Mouse (Mus musculus): ENCODE results near the gene Ccm2. TPM values are rescaled to one million over a fixed set of nuclear protein-coding genes. Genes with fewer than 3 reads are reported as not detected.

Ccm2 gene
- polyA plus RNA-seq, 1 experiment from 2014 or later, result 100 TPM

DNA sequence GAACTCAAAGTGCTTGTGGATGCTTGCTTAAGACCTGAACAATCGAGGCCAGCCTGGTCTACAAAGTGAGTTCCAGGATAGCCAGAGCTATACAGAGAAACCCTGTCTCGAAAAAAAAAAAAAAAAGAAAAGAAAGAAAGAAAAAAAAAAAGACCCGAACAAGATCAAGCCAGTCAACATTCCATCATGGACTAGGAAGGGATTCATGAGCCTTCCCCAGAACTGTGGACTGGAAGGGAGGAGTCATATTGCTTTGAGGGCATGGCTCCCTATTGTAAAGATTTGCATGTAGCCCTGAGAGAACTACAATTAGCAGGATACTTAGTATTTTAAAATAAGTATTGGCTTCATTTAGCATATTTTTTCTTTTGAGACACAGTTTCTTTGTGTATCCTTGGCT is 2.0 kb upstream of the Ccm2 start:
- ATAC-seq (ENCODE audit: insufficient number of reproducible peaks, insufficient read depth, low FRiP score, low TSS enrichment, low read depth), result no peak
- Histone ChIP-seq H3K9me3 (no peaks in the 10 kb centered on the region), H3K4me2 (no peak overlapping the region), H3K27ac (no peak overlapping the region), H3K4me3 (replicated peaks) (no peak overlapping the region), H3K4me1 (replicated peaks) (peaks cover 11% of the 10 kb centered on the region), H3K9ac (replicated peaks) (no peak overlapping the region), H3K36me3 (no peaks in the 10 kb centered on the region), H3K27me3 (no peaks in the 10 kb centered on the region)
- 82% methylated on average over 3 of the region's 3 CpGs for WGBS

DNA sequence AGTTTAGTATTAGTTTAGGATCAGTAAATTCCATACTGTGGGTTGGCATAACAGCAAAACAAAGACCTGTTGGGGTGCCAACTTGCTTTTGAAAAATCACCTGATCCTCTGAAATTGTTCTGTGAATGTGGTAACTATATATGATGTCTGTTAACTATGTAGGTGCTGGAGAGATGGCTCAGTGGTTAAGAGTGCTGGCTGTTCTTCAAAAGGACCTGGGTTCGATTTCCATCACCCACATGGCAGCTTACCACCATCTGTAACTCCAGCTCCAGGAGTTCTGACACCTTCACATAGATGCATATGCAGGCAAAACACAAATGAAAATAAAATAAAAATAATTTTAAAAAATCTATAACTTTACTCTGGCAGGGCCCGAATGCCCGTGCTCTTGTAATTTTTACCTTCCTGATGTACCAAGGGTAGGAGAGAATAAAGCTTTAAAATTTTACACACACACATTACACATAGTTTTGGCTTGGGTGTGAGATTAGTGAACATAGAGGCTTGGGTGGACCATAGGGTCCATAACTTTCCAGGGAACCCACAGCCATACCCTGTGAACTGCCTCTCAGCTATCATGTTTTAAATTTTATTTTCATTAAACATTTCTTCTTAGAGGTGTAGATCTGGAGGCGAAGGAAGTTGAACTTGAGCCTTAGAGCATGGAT is 1.4 kb upstream of the Ccm2 start:
- Histone ChIP-seq H3K9me3 (no peaks in the 10 kb centered on the region), H3K27ac (no peak overlapping the region; the same call in 1 of the 2 replicates), H3K36me3 (no peaks in the 10 kb centered on the region), H3K4me3 (replicated peaks) (no peak overlapping the region), H3K4me1 (replicated peaks) (peaks cover 11% of the 10 kb centered on the region), H3K27me3 (no peaks in the 10 kb centered on the region), H3K9ac (replicated peaks) (no peak overlapping the region), H3K4me2 (peak overlapping the region; percentile 77; the same call in 1 of the 2 replicates)
- ATAC-seq (ENCODE audit: insufficient number of reproducible peaks, insufficient read depth, low FRiP score, low TSS enrichment, low read depth), result no peak
- WGBS, result 91% methylated on average over 4 of the region's 4 CpGs

DNA sequence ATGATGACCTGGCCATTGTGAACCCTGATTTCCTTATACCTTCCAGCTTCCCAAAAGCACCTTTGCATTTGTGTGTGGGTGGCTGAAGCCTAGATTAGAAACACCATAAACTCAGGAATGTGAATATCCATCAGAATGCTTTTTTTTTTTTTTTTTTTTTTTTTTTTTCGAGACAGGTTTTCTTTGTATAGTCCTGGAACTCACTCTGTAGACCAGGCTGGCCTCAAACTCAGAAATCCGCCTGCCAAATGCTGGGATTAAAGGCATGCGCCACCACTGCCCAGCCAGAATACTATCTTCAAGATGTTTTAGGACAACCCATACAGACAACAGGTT is 862 bp upstream of the Ccm2 start:
- no peaks in the 10 kb centered on the region for H3K27me3 ChIP-seq
- 20% methylated on average over 3 of the region's 3 CpGs for WGBS
- H3K4me1 ChIP-seq (replicated peaks), result peaks cover 11% of the 10 kb centered on the region
- H3K36me3 ChIP-seq, result peaks cover 2% of the 10 kb centered on the region; the same call in 1 of the 2 replicates
- peak overlapping the region; percentile 88 for H3K4me3 ChIP-seq (replicated peaks)
- H3K27ac ChIP-seq, result peak overlapping the region; percentile 98
- H3K9ac ChIP-seq (replicated peaks), result peak overlapping the region; percentile 89; the same call in 1 of the 2 replicates
- peak overlapping the region; percentile 77 for H3K4me2 ChIP-seq
- peak; percentile 13; the same call in 1 of the 2 replicates for ATAC-seq (ENCODE audit: insufficient number of reproducible peaks, insufficient read depth, low FRiP score, low TSS enrichment, low read depth)
- no peaks in the 10 kb centered on the region for H3K9me3 ChIP-seq

GRCm38 (mm10) chr11:6547037-6547680 is 472 bp downstream of the Ccm2 start:
- Histone ChIP-seq H3K4me2 (peak overlapping the region; percentile 77), H3K4me1 (replicated peaks) (peaks cover 11% of the 10 kb centered on the region), H3K4me3 (replicated peaks) (peak overlapping the region; percentile 88), H3K27ac (peak overlapping the region; percentile 98), H3K36me3 (peaks cover 12% of the 10 kb centered on the region; the same call in 1 of the 2 replicates), H3K27me3 (no peaks in the 10 kb centered on the region), H3K9me3 (no peaks in the 10 kb centered on the region), H3K9ac (replicated peaks) (peak overlapping the region; percentile 89)
- under 1% methylated on average over 32 of the region's 41 CpGs for WGBS
- ATAC-seq (ENCODE audit: insufficient number of reproducible peaks, insufficient read depth, low FRiP score, low TSS enrichment, low read depth), result peak; percentile 62

DNA sequence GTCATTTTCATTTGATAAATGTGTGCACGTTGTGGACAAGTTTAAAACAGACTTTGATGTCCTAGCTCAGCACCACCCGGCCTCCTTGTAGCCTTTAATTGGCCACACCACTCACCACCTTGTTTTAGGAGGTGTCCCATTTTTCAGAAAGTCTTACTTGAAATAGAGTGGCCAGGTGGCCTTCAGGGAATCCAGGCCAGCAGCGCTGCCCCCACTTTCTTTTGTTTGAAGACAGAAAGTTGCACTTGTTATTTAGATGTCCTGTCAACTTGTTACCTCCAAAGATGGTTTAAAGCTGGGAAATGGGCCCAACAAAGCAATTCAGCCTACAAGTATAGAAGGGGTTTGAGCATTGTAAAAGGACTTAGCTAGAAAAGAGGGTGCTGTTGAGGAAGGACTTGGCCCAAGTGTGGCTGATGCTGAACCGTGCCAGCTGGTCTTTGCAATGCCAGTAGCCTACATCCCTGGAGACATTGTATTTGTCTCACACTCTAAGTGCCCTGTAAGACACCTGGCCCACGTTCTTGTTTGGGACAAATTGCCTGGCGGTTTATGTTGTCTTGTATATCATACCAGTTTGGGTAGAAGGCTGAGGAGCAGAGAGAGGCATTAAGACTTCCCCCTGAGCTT is 1.1 kb downstream of the Ccm2 start:
- no peak for ATAC-seq (ENCODE audit: insufficient number of reproducible peaks, insufficient read depth, low FRiP score, low TSS enrichment, low read depth)
- Histone ChIP-seq H3K4me3 (replicated peaks) (peak overlapping the region; percentile 88), H3K4me2 (peak overlapping the region; percentile 77), H3K36me3 (peaks cover 18% of the 10 kb centered on the region; the same call in 1 of the 2 replicates), H3K9ac (replicated peaks) (peak overlapping the region; percentile 89), H3K9me3 (no peaks in the 10 kb centered on the region), H3K4me1 (replicated peaks) (peaks cover 11% of the 10 kb centered on the region), H3K27me3 (no peaks in the 10 kb centered on the region), H3K27ac (peak overlapping the region; percentile 98)
- WGBS, result 30% methylated on average over 6 of the region's 6 CpGs

GRCm38 (mm10) chr11:6549770-6550169 is 3.1 kb downstream of the Ccm2 start:
- WGBS, result 96% methylated on average over 2 of the region's 2 CpGs
- Histone ChIP-seq H3K27me3 (no peaks in the 10 kb centered on the region), H3K36me3 (peaks cover 31% of the 10 kb centered on the region)

DNA sequence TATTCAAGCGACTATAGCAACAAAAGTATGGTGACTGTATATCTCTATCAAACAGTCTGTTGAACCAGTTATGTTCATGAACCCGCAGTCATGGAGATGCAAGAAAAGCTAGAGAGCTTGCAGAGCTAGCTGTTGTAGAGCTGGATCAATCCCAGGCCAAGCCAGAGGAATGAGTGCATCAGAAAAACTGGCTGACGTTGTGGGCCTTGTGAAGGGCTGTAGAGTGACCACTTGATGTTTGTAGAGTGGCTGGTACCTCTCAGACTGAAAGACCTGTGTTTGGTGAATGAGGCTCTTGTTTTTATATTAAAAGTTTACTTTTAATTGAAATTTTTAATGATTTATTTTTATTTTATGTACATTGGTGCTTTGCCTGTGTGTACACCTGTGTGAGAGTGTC is 3.5 kb downstream of the Ccm2 start:
- Histone ChIP-seq H3K4me3 (replicated peaks) (no peak overlapping the region), H3K36me3 (peaks cover 31% of the 10 kb centered on the region), H3K4me1 (replicated peaks) (peaks cover 11% of the 10 kb centered on the region), H3K27me3 (no peaks in the 10 kb centered on the region), H3K9me3 (no peaks in the 10 kb centered on the region), H3K9ac (replicated peaks) (no peak overlapping the region), H3K27ac (no peak overlapping the region), H3K4me2 (no peak overlapping the region)
- WGBS, result 90% methylated on average over 3 of the region's 3 CpGs
- ATAC-seq (ENCODE audit: insufficient number of reproducible peaks, insufficient read depth, low FRiP score, low TSS enrichment, low read depth), result no peak

More at GRCm38 (mm10) chr11:6549770-6550169, 3.1 kb downstream of the Ccm2 start:
- Histone ChIP-seq H3K4me1 (replicated peaks) (peaks cover 11% of the 10 kb centered on the region), H3K27ac (no peak overlapping the region), H3K9me3 (no peaks in the 10 kb centered on the region), H3K4me3 (replicated peaks) (no peak overlapping the region), H3K9ac (replicated peaks) (no peak overlapping the region), H3K4me2 (no peak overlapping the region)
- no peak for ATAC-seq (ENCODE audit: insufficient number of reproducible peaks, insufficient read depth, low FRiP score, low TSS enrichment, low read depth)

- Histone ChIP-seq H3K4me3 (replicated peaks) (no peak overlapping the region), H3K4me2 (no peak overlapping the region), H3K4me1 (replicated peaks) (no peaks in the 10 kb centered on the region; the same call in 1 of the 2 replicates), H3K27ac (no peak overlapping the region), H3K27me3 (no peaks in the 10 kb centered on the region), H3K9ac (replicated peaks) (no peak overlapping the region), H3K36me3 (peaks cover 46% of the 10 kb centered on the region), H3K9me3 (no peaks in the 10 kb centered on the region)
- no peak for ATAC-seq (ENCODE audit: insufficient number of reproducible peaks, insufficient read depth, low FRiP score, low TSS enrichment, low read depth)
- 84% methylated on average over 3 of the region's 3 CpGs for WGBS
These were observed 11.5 kb downstream of the Ccm2 start for GRCm38 (mm10) chr11:6558234-6558633.

DNA sequence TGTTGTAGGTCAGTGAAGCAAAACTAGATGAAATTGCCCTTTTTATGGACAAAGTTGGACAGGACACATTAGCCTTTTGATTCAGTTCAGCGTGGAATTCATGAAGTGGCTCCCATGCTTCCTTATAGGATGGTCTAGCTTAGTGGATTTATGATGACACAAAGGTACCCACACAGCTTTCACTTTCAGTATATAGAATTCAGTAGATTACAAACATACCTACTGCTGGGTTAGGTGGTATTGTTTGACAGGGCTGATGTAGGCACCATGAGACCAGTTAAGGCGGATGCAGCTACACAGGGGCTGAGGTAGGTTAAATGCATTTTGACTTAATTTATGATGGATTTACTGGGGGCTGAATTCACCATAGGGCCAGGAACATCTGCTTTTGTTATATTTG is 13.3 kb downstream of the Ccm2 start:
- H3K9me3 ChIP-seq, result no peaks in the 10 kb centered on the region
- ATAC-seq (ENCODE audit: insufficient number of reproducible peaks, insufficient read depth, low FRiP score, low TSS enrichment, low read depth), result no peak
- H3K9ac ChIP-seq (replicated peaks), result no peak overlapping the region
- no peaks in the 10 kb centered on the region for H3K27me3 ChIP-seq
- no peak overlapping the region for H3K4me3 ChIP-seq (replicated peaks)
- H3K4me1 ChIP-seq (replicated peaks), result no peaks in the 10 kb centered on the region; the same call in 1 of the 2 replicates
- H3K4me2 ChIP-seq, result no peak overlapping the region
- no peak overlapping the region for H3K27ac ChIP-seq
- H3K36me3 ChIP-seq, result peaks cover 47% of the 10 kb centered on the region
- WGBS, result 92% methylated on average over 2 of the region's 2 CpGs

GRCm38 (mm10) chr11:6560655-6561360 is 14.1 kb downstream of the Ccm2 start:
- no peaks in the 10 kb centered on the region for H3K9me3 ChIP-seq
- H3K27me3 ChIP-seq, result no peaks in the 10 kb centered on the region
- 89% methylated on average over 13 of the region's 13 CpGs for WGBS
- no peak overlapping the region for H3K27ac ChIP-seq
- no peak overlapping the region for H3K4me2 ChIP-seq
- H3K9ac ChIP-seq (replicated peaks), result no peak overlapping the region
- no peak overlapping the region for H3K4me3 ChIP-seq (replicated peaks)
- no peaks in the 10 kb centered on the region; the same call in 1 of the 2 replicates for H3K4me1 ChIP-seq (replicated peaks)
- peaks cover 45% of the 10 kb centered on the region for H3K36me3 ChIP-seq
- ATAC-seq (ENCODE audit: insufficient number of reproducible peaks, insufficient read depth, low FRiP score, low TSS enrichment, low read depth), result no peak

GRCm38 (mm10) chr11:6561474-6561873 is 14.8 kb downstream of the Ccm2 start:
- 91% methylated on average over 4 of the region's 4 CpGs for WGBS

More at GRCm38 (mm10) chr11:6561474-6561873, 14.8 kb downstream of the Ccm2 start:
- Histone ChIP-seq H3K4me2 (no peak overlapping the region), H3K27ac (no peak overlapping the region), H3K4me1 (replicated peaks) (no peaks in the 10 kb centered on the region; the same call in 1 of the 2 replicates), H3K4me3 (replicated peaks) (no peak overlapping the region), H3K9ac (replicated peaks) (no peak overlapping the region), H3K27me3 (no peaks in the 10 kb centered on the region), H3K36me3 (peaks cover 40% of the 10 kb centered on the region), H3K9me3 (no peaks in the 10 kb centered on the region)
- no peak for ATAC-seq (ENCODE audit: insufficient number of reproducible peaks, insufficient read depth, low FRiP score, low TSS enrichment, low read depth)
